Mouse (Mus musculus) lung, adult 2 months (tissue): ENCODE measurements around the gene Sept7.

Experiments used
- CTCF ChIP-seq: fragments of 200-500 bp; IDR thresholded peaks from 2 replicates; pipeline ENCODE4 v1.5.1; 2011; ENCODE audit warnings: mild to moderate bottlenecking, low read length, control low read depth; ENCODE audit not compliant: insufficient read depth
- POLR2A ChIP-seq: fragments of 200-500 bp; IDR thresholded peaks from 2 replicates; pipeline ENCODE4 v1.6.1; 2011; ENCODE audit warnings: low read depth, mild to moderate bottlenecking, control low read depth, low read length, borderline replicate concordance; ENCODE audit errors: extremely low read depth

DNA sequence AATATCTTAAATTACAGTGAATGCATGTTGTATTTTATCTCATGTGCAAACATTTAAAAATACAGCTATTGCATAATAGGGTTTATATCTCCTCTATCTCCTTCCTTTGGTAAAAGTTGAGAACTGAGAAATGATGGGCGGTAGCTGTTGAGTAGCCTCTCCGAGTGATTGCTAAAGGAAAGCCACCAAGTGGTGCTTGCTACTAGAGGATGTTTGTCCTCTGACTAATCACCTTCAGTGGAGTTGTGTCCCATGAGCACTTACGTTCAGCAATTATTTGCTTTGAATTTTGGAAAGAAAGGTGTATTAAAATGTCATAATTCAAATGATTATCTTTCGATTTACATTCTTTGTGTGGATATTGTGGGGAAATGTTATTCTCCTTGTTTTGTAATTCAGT lies 13.6 kb downstream of the Sept7 start:
- TF ChIP-seq CTCF (no peak), POLR2A (no peak)
